Mouse (Mus musculus) heart, adult 2 months (tissue): ENCODE data around the gene Tnfsf13. TPM values are rescaled to one million over a fixed set of nuclear protein-coding genes. Genes with fewer than 3 reads are reported as not detected.

Source experiments
- DNase-seq, 2 experiments: peaks; one replicate each; pipeline ENCODE4 v3.0.0; 2021
- H3K27ac ChIP-seq: fragments of 200-600 bp; 2 replicates; pipeline ENCODE4 v1.8.1; 2022
- H3K27me3 ChIP-seq: fragments of 200-500 bp; 2 replicates; pipeline ENCODE4 v1.6.1; 2012; ENCODE audit warnings: mild to moderate bottlenecking, low read length, inconsistent platforms, mixed read lengths; ENCODE audit not compliant: control insufficient read depth, insufficient read depth
- H3K36me3 ChIP-seq: fragments of 200-500 bp; 2 replicates; pipeline ENCODE4 v1.6.1; 2012; ENCODE audit warnings: low read length, inconsistent platforms; ENCODE audit not compliant: control insufficient read depth, insufficient read depth
- H3K4me1 ChIP-seq: fragments of 200-500 bp; 2 replicates; pipeline ENCODE4 v1.6.1; 2011; ENCODE audit warnings: low read length; ENCODE audit not compliant: control insufficient read depth, insufficient read depth
- H3K4me3 ChIP-seq: fragments of 200-600 bp; 2 replicates; pipeline ENCODE4 v1.8.1; 2022
- H3K79me2 ChIP-seq: fragments of 200-500 bp; replicated peaks from 2 replicates; pipeline ENCODE4 v1.6.1; 2012; ENCODE audit warnings: mild to moderate bottlenecking, inconsistent platforms, low read length, moderate library complexity, mixed read lengths; ENCODE audit not compliant: control insufficient read depth, insufficient read depth
- H3K9ac ChIP-seq: fragments of 200-500 bp; 2 replicates; pipeline ENCODE4 v1.6.1; 2012; ENCODE audit warnings: low read depth, mild to moderate bottlenecking, control low read depth, inconsistent platforms, low read length, mixed read lengths
- CTCF ChIP-seq: fragments of 200-600 bp; IDR thresholded peaks from 2 replicates; pipeline ENCODE4 v1.8.1; 2022; ENCODE audit warnings: antibody characterized with exemption, mild to moderate bottlenecking, moderate library complexity
- EP300 ChIP-seq: fragments of 200-500 bp; IDR thresholded peaks from 2 replicates; pipeline ENCODE4 v1.6.1; 2011; ENCODE audit warnings: low read depth, low read length, control low read depth; ENCODE audit not compliant: insufficient read depth
- POLR2A ChIP-seq: fragments of 200-500 bp; IDR thresholded peaks from 2 replicates; pipeline ENCODE4 v1.6.1; 2011; ENCODE audit warnings: mild to moderate bottlenecking, low read depth, low read length, control low read depth; ENCODE audit not compliant: insufficient read depth
- WGBS: fragments of 180-500 bp; shearing (Covaris S2); methylation state at CpG from one replicate; pipeline ENCODE4 v1.1.7; 2018; 5-methylcytosine and 5-hydroxymethylcytosine counted together
- intact Hi-C: fragments of 180-260 bp; cut with DNase I; formaldehyde crosslinking; loops from one replicate; pipeline ENCODE4 v1.15.1; 2025
- polyA plus RNA-seq: library from polyadenylated mRNA; depleted of rRNA; stranded (reverse); fragments of >200 nt; gene quantifications from 2 replicates; pipeline ENCODE4 v1.2.3, GENCODE M21; 2012
- total RNA-seq, 2 experiments: library from RNA; stranded (reverse); gene quantifications; 2 replicates each; pipeline ENCODE4 v1.2.3; 2021

The Tnfsf13 gene
- total and polyA plus RNA-seq, 3 experiments = 1.4 to 3.2 (median 2.9) TPM

- no peak overlapping the region for H3K27ac ChIP-seq
- H3K4me1 ChIP-seq = peaks cover 1% of the 10 kb centered on the region; the same call in 1 of the 2 replicates
- no peak overlapping the region for H3K9ac ChIP-seq
- H3K79me2 ChIP-seq = no peaks in the 10 kb centered on the region
- DNase-seq = no peak
- no peak for TF ChIP-seq EP300
- TF ChIP-seq POLR2A = no peak
- TF ChIP-seq CTCF = no peak
- intact Hi-C loops = no loop called here
- H3K4me3 ChIP-seq = no peak overlapping the region
- no peaks in the 10 kb centered on the region for H3K27me3 ChIP-seq
- H3K36me3 ChIP-seq = no peaks in the 10 kb centered on the region
- WGBS = 36% methylated on average over 1 of the region's 1 CpGs
Measured at GRCm38 (mm10) chr11:69699595-69699994, 14.0 kb upstream of the Tnfsf13 start.

GRCm38 (mm10) chr11:69698574-69698973 lies 13.0 kb upstream of the Tnfsf13 start:
- no peaks in the 10 kb centered on the region for H3K27me3 ChIP-seq
- no peaks in the 10 kb centered on the region for H3K79me2 ChIP-seq
- intact Hi-C loops = no loop called here
- H3K36me3 ChIP-seq = no peaks in the 10 kb centered on the region
- no peak for DNase-seq
- 68% methylated on average over 5 of the region's 5 CpGs for WGBS
- TF ChIP-seq POLR2A (no peak), EP300 (no peak), CTCF (peak; percentile 35)
- no peak overlapping the region for H3K9ac ChIP-seq
- peaks cover 3% of the 10 kb centered on the region for H3K4me1 ChIP-seq
- no peak overlapping the region for H3K4me3 ChIP-seq
- H3K27ac ChIP-seq = no peak overlapping the region

GRCm38 (mm10) chr11:69697396-69697795 lies 11.8 kb upstream of the Tnfsf13 start:
- intact Hi-C loops = no loop called here
- Histone ChIP-seq H3K79me2 (no peaks in the 10 kb centered on the region), H3K27me3 (no peaks in the 10 kb centered on the region), H3K36me3 (no peaks in the 10 kb centered on the region), H3K4me1 (peaks cover 7% of the 10 kb centered on the region), H3K9ac (no peak overlapping the region), H3K27ac (no peak overlapping the region), H3K4me3 (no peak overlapping the region)
- WGBS = 76% methylated on average over 3 of the region's 3 CpGs
- TF ChIP-seq POLR2A (no peak), EP300 (no peak), CTCF (no peak)
- DNase-seq = no peak

- Histone ChIP-seq H3K9ac (peak within 1 kb of the TSS; percentile 88), H3K27ac (peak within 1 kb of the TSS; percentile 95), H3K4me1 (peaks cover 7% of the 10 kb centered on the region), H3K36me3 (no peaks in the 10 kb centered on the region), H3K79me2 (no peaks in the 10 kb centered on the region), H3K27me3 (no peaks in the 10 kb centered on the region), H3K4me3 (peak within 1 kb of the TSS; percentile 72)
- intact Hi-C loops = no loop called here
- peak; percentile 90 for DNase-seq
- 5% methylated on average over 40 of the region's 41 CpGs for WGBS
- TF ChIP-seq CTCF (peak; percentile 56), EP300 (0 out of 2 replicates have a peak, but pooled peaks have one; percentile 51), POLR2A (peak; percentile 89)
Measured at GRCm38 (mm10) chr11:69695361-69696181, 10.0 kb upstream of the Tnfsf13 start, which contains the start of the genes Tnfsf12 and Tnfsfm13. Gene Tnfsf12, minus strand, starts transcription at chr11:69695849. Gene Tnfsfm13, minus strand, starts transcription at chr11:69696098.

GRCm38 (mm10) chr11:69695046-69695360 lies 9.4 kb upstream of the Tnfsf13 start:
- no peaks in the 10 kb centered on the region for H3K36me3 ChIP-seq
- no peak for TF ChIP-seq CTCF
- TF ChIP-seq POLR2A = no peak
- no peak for TF ChIP-seq EP300
- no peaks in the 10 kb centered on the region for H3K79me2 ChIP-seq
- H3K27me3 ChIP-seq = no peaks in the 10 kb centered on the region
- H3K4me1 ChIP-seq = peaks cover 7% of the 10 kb centered on the region
- WGBS = 27% methylated on average over 6 of the region's 6 CpGs
- intact Hi-C loops = no loop called here
- peak overlapping the region; percentile 88 for H3K9ac ChIP-seq
- peak overlapping the region; percentile 72 for H3K4me3 ChIP-seq
- no peak for DNase-seq
- H3K27ac ChIP-seq = peak overlapping the region; percentile 95

- intact Hi-C loops = no loop called here
- TF ChIP-seq POLR2A (no peak), CTCF (no peak), EP300 (no peak)
- Histone ChIP-seq H3K27me3 (no peaks in the 10 kb centered on the region), H3K9ac (no peak overlapping the region), H3K4me1 (peaks cover 9% of the 10 kb centered on the region), H3K27ac (peak overlapping the region; percentile 23; the same call in 1 of the 2 replicates), H3K79me2 (no peaks in the 10 kb centered on the region), H3K4me3 (no peak overlapping the region), H3K36me3 (no peaks in the 10 kb centered on the region)
- WGBS = 41% methylated on average over 11 of the region's 11 CpGs
- DNase-seq = no peak
Measured at GRCm38 (mm10) chr11:69693421-69693965, 7.9 kb upstream of the Tnfsf13 start.
